12 mouse cellular contexts compared by ENCODE assay signal in the genomic region with DNA sequence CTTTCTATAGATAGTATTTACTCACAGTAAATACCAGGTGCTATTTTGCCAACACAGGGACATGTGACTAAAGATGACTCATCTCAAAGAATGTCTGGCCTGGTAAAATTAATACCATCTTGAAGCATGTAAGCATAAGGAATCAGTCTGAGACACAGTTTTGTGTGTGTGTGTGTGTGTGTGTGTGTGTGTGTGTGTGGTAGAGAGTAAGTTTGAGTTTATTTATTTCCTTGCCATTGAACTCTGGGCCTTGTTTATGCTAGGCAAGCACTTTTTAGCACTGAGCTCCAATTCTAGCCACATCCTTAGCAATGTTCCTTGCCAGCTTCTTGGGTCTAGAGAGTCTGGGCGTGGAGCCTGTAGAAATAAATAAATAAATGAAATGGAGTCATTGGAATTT. TPM values are rescaled to one million over a fixed set of nuclear protein-coding genes. Genes with fewer than 3 reads are reported as not detected.
A peak's percentile ranks its signal among the peaks of the same experiment; 100 is the strongest.
DNase-seq lines count a peak whose midpoint lies in the region; ATAC-seq and TF ChIP-seq lines count a peak whose summit lies in the region.
"Had no signal": no experiment of that assay in that cellular context is flagged by ENCODE, and none has a peak within 500 bp of the region (broad histone marks: within the 10 kb centered on the region; RNA-seq: fewer than 3 reads in every experiment).

No protein-coding gene starts in this region.

- H3K27me3 ChIP-seq in lung, embryonic 15.5 days: no peaks in the 10 kb centered on the region
- H3K27me3 ChIP-seq in intestine, embryonic 16.5 days (replicated peaks; ENCODE audit: control insufficient read depth, insufficient read depth, low read length): no peaks in the 10 kb centered on the region
- H3K27me3 ChIP-seq: forebrain, embryonic 15.5 days had no signal

- peaks cover 15% of the 10 kb centered on the region for H3K36me3 ChIP-seq in lung, embryonic 15.5 days
- H3K36me3 ChIP-seq in intestine, embryonic 16.5 days (ENCODE audit: control insufficient read depth, insufficient read depth, low read length): no peaks in the 10 kb centered on the region; the same call in none of the 2 replicates

- H3K27ac ChIP-seq in gastrocnemius, adult 2 months: peak overlapping the region; percentile 63
- no peak overlapping the region for H3K27ac ChIP-seq in lung, embryonic 15.5 days
- no peak overlapping the region for H3K27ac ChIP-seq in intestine, embryonic 16.5 days (ENCODE audit: low read length)
- H3K27ac ChIP-seq: forebrain, embryonic 15.5 days had no signal

- no peaks in the 10 kb centered on the region for H3K9me3 ChIP-seq in lung, embryonic 15.5 days
- no peaks in the 10 kb centered on the region for H3K9me3 ChIP-seq in intestine, embryonic 16.5 days (ENCODE audit: control insufficient read depth, low read length)
- H3K9me3 ChIP-seq: forebrain, embryonic 15.5 days had no signal

- TF ChIP-seq CTCF in gastrocnemius, adult 2 months (IDR thresholded peaks at IDR 0.05): no peak

- H3K4me2 ChIP-seq in lung, embryonic 15.5 days: no peak overlapping the region
- H3K4me2 ChIP-seq in intestine, embryonic 16.5 days (ENCODE audit: low read depth, low read length): no peak overlapping the region
- H3K4me2 ChIP-seq: forebrain, embryonic 15.5 days; liver, embryonic 11.5 days had no signal

- peaks cover 23% of the 10 kb centered on the region for H3K4me1 ChIP-seq in lung, embryonic 15.5 days
- peaks cover 8% of the 10 kb centered on the region; the same call in 1 of the 2 replicates for H3K4me1 ChIP-seq in intestine, embryonic 16.5 days (ENCODE audit: control insufficient read depth, insufficient read depth, low read length)

- no peak for DNase-seq in gastrocnemius, adult 2 months
- DNase-seq in gastrocnemius, adult 8-10 months (ENCODE audit: low spot score in 2 of 2): no peak
- DNase-seq in lung, postnatal 14 days: no peak
- DNase-seq in layer of hippocampus, adult 9-11 months: no peak
- no peak for DNase-seq in right cerebral cortex, adult 18-20 months
- DNase-seq: heart, postnatal 10 days; spleen, adult 18-20 months had no signal

- 27% methylated on average over 1 of the region's 1 CpGs for WGBS in lung, embryonic 15.5 days
- 68% methylated on average over 1 of the region's 1 CpGs for WGBS in intestine, embryonic 16.5 days

- no peak overlapping the region for H3K4me3 ChIP-seq in gastrocnemius, adult 2 months
- no peak overlapping the region for H3K4me3 ChIP-seq in lung, embryonic 15.5 days
- H3K4me3 ChIP-seq in intestine, embryonic 16.5 days (ENCODE audit: low read length): no peak overlapping the region
- H3K4me3 ChIP-seq: forebrain, embryonic 15.5 days had no signal

- intact Hi-C loops in gastrocnemius, adult 2 months (cut with DNase I): loop anchor here (2.0 kb wide), 1 partner anchor 19 kb away; a partner anchor contains a TSS

- H3K9ac ChIP-seq in lung, embryonic 15.5 days: no peak overlapping the region
- no peak overlapping the region for H3K9ac ChIP-seq in intestine, embryonic 16.5 days (ENCODE audit: low read depth, low read length)
- H3K9ac ChIP-seq: forebrain, embryonic 15.5 days had no signal

- peak; percentile 81; the same call in 1 of the 2 replicates for ATAC-seq in lung, embryonic 15.5 days (ENCODE audit: borderline replicate concordance, extremely low read depth, low FRiP score, low TSS enrichment)
- peak; percentile 47 for ATAC-seq in intestine, embryonic 16.5 days
- ATAC-seq in frontal cortex, adult (ENCODE audit: low TSS enrichment): no peak
- ATAC-seq: forebrain, embryonic 15.5 days had no signal

RNA-seq across cellular contexts. Expression of a gene that starts 20.0 kb away (rescaled TPM):
- 100 to 1,000 TPM in 1 of 2 experiments, 10 to 100 TPM in 1; 80.9 to 111 TPM for total RNA-seq in gastrocnemius, adult 2 months (2021)
- 100 to 1,000 TPM in 2 of 4 experiments, 10 to 100 TPM in 2; 97.6 to 111 (median 103) TPM for total RNA-seq in gastrocnemius, adult 8-10 months (2022)
- 19.3 and 20.8 TPM in 2 replicates for polyA plus RNA-seq in lung, embryonic 15.5 days (2015; fragmentation: Nextera tagmentation; extraction: Ambion mirVana)
- polyA plus RNA-seq in intestine, embryonic 16.5 days (2015; fragmentation: Nextera tagmentation; extraction: Ambion mirVana): 11.9 and 12.1 TPM in 2 replicates

RNA-seq across cellular contexts. Expression of a gene that starts 57.8 kb away (rescaled TPM):
- 10 to 100 TPM; 61.8 to 69.1 TPM for total RNA-seq in gastrocnemius, adult 2 months (2021)
- total RNA-seq in gastrocnemius, adult 8-10 months (2022): 10 to 100 TPM; 51.1 to 62.5 (median 60.0) TPM
- polyA plus RNA-seq in lung, embryonic 15.5 days (2015; fragmentation: Nextera tagmentation; extraction: Ambion mirVana): 24.8 and 26.7 TPM in 2 replicates
- 16.1 and 19.1 TPM in 2 replicates for polyA plus RNA-seq in intestine, embryonic 16.5 days (2015; fragmentation: Nextera tagmentation; extraction: Ambion mirVana)
